Mouse (Mus musculus): Measurements from ENCODE around the gene Gm49325. TPM values are rescaled to one million over a fixed set of nuclear protein-coding genes. Genes with fewer than 3 reads are reported as not detected.
A peak's percentile ranks its signal among the peaks of the same experiment; 100 is the strongest.

The Gm49325 gene
- polyA plus RNA-seq, 1 experiment from 2014 or later: 4.6 TPM

GRCm38 (mm10) chr10:77626591-77626990, 20.6 kb downstream of the Gm49325 start:
- no peak overlapping the region for H3K9ac ChIP-seq (ENCODE audit: low read length)
- H3K4me3 ChIP-seq (ENCODE audit: low read length): no peak overlapping the region
- no peak overlapping the region for H3K27ac ChIP-seq (ENCODE audit: low read length)
- no peaks in the 10 kb centered on the region for H3K27me3 ChIP-seq (ENCODE audit: control insufficient read depth, insufficient read depth, low read length)
- ATAC-seq (replicated peaks; ENCODE audit: extremely low read depth, insufficient read depth, low FRiP score): no peak
- H3K9me3 ChIP-seq (replicated peaks; ENCODE audit: control insufficient read depth, low read length): no peaks in the 10 kb centered on the region
- 57% methylated on average over 7 of the region's 7 CpGs for WGBS
- H3K4me2 ChIP-seq (ENCODE audit: low read depth, low read length): no peak overlapping the region
- no peaks in the 10 kb centered on the region for H3K36me3 ChIP-seq (ENCODE audit: control insufficient read depth, insufficient read depth)
- peaks cover 30% of the 10 kb centered on the region for H3K4me1 ChIP-seq (ENCODE audit: control insufficient read depth, insufficient read depth, low read length)

- Histone ChIP-seq H3K4me2 (ENCODE audit: low read depth, low read length) (no peak overlapping the region), H3K9ac (ENCODE audit: low read length) (no peak overlapping the region), H3K27me3 (ENCODE audit: control insufficient read depth, insufficient read depth, low read length) (no peaks in the 10 kb centered on the region), H3K27ac (ENCODE audit: low read length) (no peak overlapping the region), H3K36me3 (ENCODE audit: control insufficient read depth, insufficient read depth) (0 out of 2 replicates have a peak, but pooled peaks cover 3% of the 10 kb centered on the region), H3K4me3 (ENCODE audit: low read length) (no peak overlapping the region), H3K9me3 (replicated peaks; ENCODE audit: control insufficient read depth, low read length) (no peaks in the 10 kb centered on the region), H3K4me1 (ENCODE audit: control insufficient read depth, insufficient read depth, low read length) (peaks cover 29% of the 10 kb centered on the region)
- WGBS: 36% methylated on average over 2 of the region's 2 CpGs
- no peak for ATAC-seq (replicated peaks; ENCODE audit: extremely low read depth, insufficient read depth, low FRiP score)
Measured at GRCm38 (mm10) chr10:77627497-77627896, 21.5 kb downstream of the Gm49325 start.

- 84% methylated on average over 3 of the region's 3 CpGs for WGBS
- Histone ChIP-seq H3K36me3 (ENCODE audit: control insufficient read depth, insufficient read depth) (0 out of 2 replicates have a peak, but pooled peaks cover 3% of the 10 kb centered on the region), H3K27ac (ENCODE audit: low read length) (no peak overlapping the region), H3K4me3 (ENCODE audit: low read length) (no peak overlapping the region), H3K27me3 (ENCODE audit: control insufficient read depth, insufficient read depth, low read length) (no peaks in the 10 kb centered on the region), H3K4me1 (ENCODE audit: control insufficient read depth, insufficient read depth, low read length) (peaks cover 21% of the 10 kb centered on the region), H3K9ac (ENCODE audit: low read length) (no peak overlapping the region), H3K4me2 (ENCODE audit: low read depth, low read length) (no peak overlapping the region), H3K9me3 (replicated peaks; ENCODE audit: control insufficient read depth, low read length) (no peaks in the 10 kb centered on the region)
- ATAC-seq (replicated peaks; ENCODE audit: extremely low read depth, insufficient read depth, low FRiP score): no peak
Measured at GRCm38 (mm10) chr10:77629163-77629562, 23.2 kb downstream of the Gm49325 start.

GRCm38 (mm10) chr10:77629970-77630369, 24.0 kb downstream of the Gm49325 start:
- 0 out of 2 replicates have a peak, but pooled peaks cover 3% of the 10 kb centered on the region for H3K36me3 ChIP-seq (ENCODE audit: control insufficient read depth, insufficient read depth)
- no peak overlapping the region for H3K27ac ChIP-seq (ENCODE audit: low read length)
- H3K27me3 ChIP-seq (ENCODE audit: control insufficient read depth, insufficient read depth, low read length): no peaks in the 10 kb centered on the region
- 79% methylated on average over 1 of the region's 1 CpGs for WGBS
- H3K4me1 ChIP-seq (ENCODE audit: control insufficient read depth, insufficient read depth, low read length): peaks cover 21% of the 10 kb centered on the region
- no peak overlapping the region for H3K4me2 ChIP-seq (ENCODE audit: low read depth, low read length)
- no peak for ATAC-seq (replicated peaks; ENCODE audit: extremely low read depth, insufficient read depth, low FRiP score)
- no peaks in the 10 kb centered on the region for H3K9me3 ChIP-seq (replicated peaks; ENCODE audit: control insufficient read depth, low read length)
- no peak overlapping the region for H3K4me3 ChIP-seq (ENCODE audit: low read length)
- no peak overlapping the region for H3K9ac ChIP-seq (ENCODE audit: low read length)

GRCm38 (mm10) chr10:77634016-77634415, 28.0 kb downstream of the Gm49325 start:
- Histone ChIP-seq H3K4me1 (ENCODE audit: control insufficient read depth, insufficient read depth, low read length) (peaks cover 20% of the 10 kb centered on the region), H3K27ac (ENCODE audit: low read length) (peak overlapping the region; percentile 78), H3K4me3 (ENCODE audit: low read length) (no peak overlapping the region), H3K9ac (ENCODE audit: low read length) (no peak overlapping the region), H3K36me3 (ENCODE audit: control insufficient read depth, insufficient read depth) (peaks cover 3% of the 10 kb centered on the region; the same call in 1 of the 2 replicates), H3K9me3 (replicated peaks; ENCODE audit: control insufficient read depth, low read length) (no peaks in the 10 kb centered on the region), H3K27me3 (ENCODE audit: control insufficient read depth, insufficient read depth, low read length) (no peaks in the 10 kb centered on the region), H3K4me2 (ENCODE audit: low read depth, low read length) (no peak overlapping the region)
- WGBS: 64% methylated on average over 6 of the region's 6 CpGs
- ATAC-seq (replicated peaks; ENCODE audit: extremely low read depth, insufficient read depth, low FRiP score): no peak

GRCm38 (mm10) chr10:77634452-77635231, 28.6 kb downstream of the Gm49325 start:
- Histone ChIP-seq H3K27me3 (ENCODE audit: control insufficient read depth, insufficient read depth, low read length) (no peaks in the 10 kb centered on the region), H3K4me2 (ENCODE audit: low read depth, low read length) (0 out of 2 replicates have a peak overlapping the region, but pooled peaks have one; percentile 20), H3K9me3 (replicated peaks; ENCODE audit: control insufficient read depth, low read length) (no peaks in the 10 kb centered on the region), H3K36me3 (ENCODE audit: control insufficient read depth, insufficient read depth) (peaks cover 3% of the 10 kb centered on the region; the same call in 1 of the 2 replicates), H3K27ac (ENCODE audit: low read length) (peak overlapping the region; percentile 78), H3K4me3 (ENCODE audit: low read length) (no peak overlapping the region), H3K9ac (ENCODE audit: low read length) (no peak overlapping the region), H3K4me1 (ENCODE audit: control insufficient read depth, insufficient read depth, low read length) (peaks cover 21% of the 10 kb centered on the region)
- WGBS: 20% methylated on average over 13 of the region's 13 CpGs
- ATAC-seq (replicated peaks; ENCODE audit: extremely low read depth, insufficient read depth, low FRiP score): peak; percentile 84

- Histone ChIP-seq H3K4me2 (ENCODE audit: low read depth, low read length) (no peak overlapping the region), H3K9ac (ENCODE audit: low read length) (no peak overlapping the region), H3K4me3 (ENCODE audit: low read length) (no peak overlapping the region), H3K36me3 (ENCODE audit: control insufficient read depth, insufficient read depth) (peaks cover 7% of the 10 kb centered on the region), H3K27me3 (ENCODE audit: control insufficient read depth, insufficient read depth, low read length) (no peaks in the 10 kb centered on the region), H3K9me3 (replicated peaks; ENCODE audit: control insufficient read depth, low read length) (no peaks in the 10 kb centered on the region), H3K4me1 (ENCODE audit: control insufficient read depth, insufficient read depth, low read length) (peaks cover 21% of the 10 kb centered on the region), H3K27ac (ENCODE audit: low read length) (no peak overlapping the region)
- ATAC-seq (replicated peaks; ENCODE audit: extremely low read depth, insufficient read depth, low FRiP score): no peak
- 86% methylated on average over 7 of the region's 7 CpGs for WGBS
Measured at GRCm38 (mm10) chr10:77636234-77636922, 30.4 kb downstream of the Gm49325 start.

GRCm38 (mm10) chr10:77638956-77639355, 33.0 kb downstream of the Gm49325 start:
- WGBS: 60% methylated on average over 6 of the region's 6 CpGs
- peaks cover 22% of the 10 kb centered on the region for H3K36me3 ChIP-seq (ENCODE audit: control insufficient read depth, insufficient read depth)
- H3K4me2 ChIP-seq (ENCODE audit: low read depth, low read length): no peak overlapping the region
- no peak overlapping the region for H3K4me3 ChIP-seq (ENCODE audit: low read length)
- H3K4me1 ChIP-seq (ENCODE audit: control insufficient read depth, insufficient read depth, low read length): peaks cover 19% of the 10 kb centered on the region
- H3K27ac ChIP-seq (ENCODE audit: low read length): peak overlapping the region; percentile 50
- no peak; the same call in 1 of the 2 replicates for ATAC-seq (replicated peaks; ENCODE audit: extremely low read depth, insufficient read depth, low FRiP score)
- 0 out of 2 replicates have a peak overlapping the region, but pooled peaks have one; percentile 30 for H3K9ac ChIP-seq (ENCODE audit: low read length)
- no peaks in the 10 kb centered on the region for H3K9me3 ChIP-seq (replicated peaks; ENCODE audit: control insufficient read depth, low read length)
- no peaks in the 10 kb centered on the region for H3K27me3 ChIP-seq (ENCODE audit: control insufficient read depth, insufficient read depth, low read length)

- Histone ChIP-seq H3K36me3 (ENCODE audit: control insufficient read depth, insufficient read depth) (peaks cover 39% of the 10 kb centered on the region), H3K9ac (ENCODE audit: low read length) (no peak overlapping the region), H3K4me1 (ENCODE audit: control insufficient read depth, insufficient read depth, low read length) (peaks cover 14% of the 10 kb centered on the region), H3K27me3 (ENCODE audit: control insufficient read depth, insufficient read depth, low read length) (no peaks in the 10 kb centered on the region), H3K4me3 (ENCODE audit: low read length) (no peak overlapping the region), H3K9me3 (replicated peaks; ENCODE audit: control insufficient read depth, low read length) (no peaks in the 10 kb centered on the region), H3K27ac (ENCODE audit: low read length) (no peak overlapping the region), H3K4me2 (ENCODE audit: low read depth, low read length) (no peak overlapping the region)
- ATAC-seq (replicated peaks; ENCODE audit: extremely low read depth, insufficient read depth, low FRiP score): no peak
- WGBS: 57% methylated on average over 7 of the region's 7 CpGs
Measured at GRCm38 (mm10) chr10:77643160-77643559, 37.2 kb downstream of the Gm49325 start.
